Mouse (Mus musculus): Measurements from ENCODE around the gene Pigp.

The Pigp gene

DNA sequence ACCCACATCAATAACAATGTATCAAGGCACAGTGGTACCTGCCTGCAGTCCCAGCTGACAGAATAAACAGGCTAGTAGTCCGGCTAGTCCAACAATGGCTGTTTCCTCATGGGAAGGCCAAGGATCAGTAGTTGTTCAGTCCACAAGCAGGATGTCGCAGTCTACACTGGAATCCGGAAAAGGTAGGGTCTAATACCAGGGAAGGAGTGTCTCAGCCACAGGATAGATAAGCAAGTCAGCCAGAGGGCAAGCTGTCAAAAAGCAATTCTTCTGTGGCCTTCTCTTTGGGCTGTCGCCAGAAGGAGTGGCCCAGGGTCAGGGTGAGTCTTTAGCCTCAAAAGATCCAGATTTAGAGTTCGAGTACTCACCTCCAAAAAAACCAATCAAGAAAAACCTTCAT, 53.9 kb downstream of the Pigp start:
- DNase-seq (ENCODE audit: low read depth), result no peak

DNA sequence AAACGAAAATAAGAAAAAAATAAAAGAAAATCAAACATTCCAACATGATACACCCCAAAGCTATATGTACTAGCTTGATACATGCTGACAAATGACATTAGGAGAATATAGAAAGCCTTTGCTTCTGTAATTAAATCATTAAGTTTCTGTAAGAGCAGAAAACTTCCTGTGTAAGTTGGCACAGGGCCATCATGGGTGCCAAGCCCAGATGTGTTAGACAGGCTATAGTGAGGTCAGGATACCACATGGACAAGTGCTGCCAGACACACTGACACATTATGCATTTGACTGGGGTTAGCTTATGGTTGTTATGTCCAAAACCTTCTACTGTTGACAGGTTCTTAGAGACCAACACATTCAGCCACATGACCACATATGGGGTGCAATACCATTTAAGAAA, 56.4 kb downstream of the Pigp start:
- DNase-seq (ENCODE audit: low read depth), result peak; percentile 53

GRCm38 (mm10) chr16:94314626-94315025, 57.0 kb downstream of the Pigp start:
- DNase-seq (ENCODE audit: low read depth), result no peak

DNA sequence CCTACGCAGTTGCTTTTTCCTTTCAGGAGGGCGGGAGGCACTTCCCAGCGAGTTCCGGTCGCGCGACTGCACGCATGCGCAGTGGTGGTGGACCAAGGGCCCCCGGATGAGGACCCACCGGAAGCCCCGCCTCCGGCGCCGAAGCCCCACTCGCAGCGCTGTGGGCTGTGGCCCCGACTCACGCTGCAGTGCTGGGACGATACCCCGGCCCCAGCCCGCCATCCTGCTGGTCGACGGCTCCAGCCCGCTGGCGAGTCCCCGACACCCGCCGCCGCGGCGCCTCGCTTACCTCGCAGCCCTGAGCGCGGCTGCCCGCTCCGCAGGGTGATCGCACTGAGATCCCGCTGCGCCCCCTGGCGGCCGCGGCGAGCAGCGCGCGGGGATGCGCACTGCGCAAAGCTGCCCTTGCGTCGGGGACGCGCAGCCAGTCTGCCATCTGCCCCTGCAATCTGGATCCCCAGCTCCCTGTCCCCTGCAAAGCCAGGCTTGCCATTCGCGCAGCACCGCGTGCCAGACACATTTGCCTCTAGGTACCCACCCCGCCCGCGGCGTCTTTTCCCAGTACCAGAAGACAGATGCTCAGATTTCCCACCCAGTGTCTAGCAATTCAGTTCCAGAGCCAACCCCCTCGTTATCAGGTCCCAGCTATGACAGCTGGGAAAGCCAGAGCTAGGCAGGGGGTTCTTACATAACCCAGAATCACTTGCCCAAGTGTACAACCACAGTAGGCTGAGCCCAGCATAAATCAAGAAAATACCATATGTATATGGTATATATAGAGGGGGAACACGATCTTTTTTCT, 58.2 kb downstream of the Pigp start, which contains the start of gene Hlcs:
Gene Hlcs (minus strand): TSS at position 343 of the 802 bp plus-strand sequence.
- DNase-seq (ENCODE audit: low read depth), result peak; percentile 97

DNA sequence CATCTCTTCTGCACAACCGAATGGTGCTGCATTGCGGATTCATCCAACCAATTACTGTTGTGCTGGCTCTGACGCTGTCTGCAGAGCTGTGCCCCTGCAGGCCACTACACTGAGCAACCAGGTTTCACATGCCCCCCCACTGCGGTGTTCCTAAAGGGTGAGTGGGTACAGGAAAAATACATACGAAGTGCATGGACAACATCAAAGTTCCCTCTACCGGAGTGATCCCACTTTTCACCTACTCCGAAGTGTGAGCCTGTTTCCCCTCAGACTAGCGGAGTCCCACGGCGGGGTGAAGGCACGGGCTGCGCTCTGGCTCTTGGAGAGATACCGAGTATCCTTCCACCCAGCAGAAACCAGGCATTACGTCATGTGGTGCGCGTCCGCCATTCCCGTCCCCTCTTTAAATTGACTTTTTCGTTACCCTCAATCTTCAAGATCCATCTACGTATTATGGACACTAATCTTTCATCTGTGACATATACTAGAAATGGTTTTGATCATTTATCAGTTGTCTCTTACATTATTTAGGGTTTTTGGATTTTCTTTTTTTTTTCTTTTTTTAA, 58.9 kb downstream of the Pigp start:
- peak; percentile 98 for DNase-seq (ENCODE audit: low read depth)

DNA sequence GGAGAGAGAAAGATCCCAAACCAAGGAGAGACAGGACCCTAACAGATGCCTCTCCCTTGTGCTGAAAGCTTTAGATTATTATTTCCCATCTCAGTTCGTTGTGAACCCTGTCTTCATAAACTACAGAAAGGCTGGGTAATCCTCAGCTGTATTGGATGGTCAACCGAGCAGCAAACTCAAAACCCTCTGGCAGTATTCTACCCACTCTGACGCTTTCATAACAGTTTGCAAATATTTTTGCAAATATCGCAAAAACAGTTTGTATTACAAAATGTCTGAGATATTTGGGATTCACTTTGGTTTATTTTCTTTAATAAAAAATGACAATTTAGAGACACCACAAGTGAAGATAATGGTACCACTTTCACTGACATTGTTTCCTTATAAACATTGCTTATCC, 59.7 kb downstream of the Pigp start:
- DNase-seq (ENCODE audit: low read depth), result no peak

DNA sequence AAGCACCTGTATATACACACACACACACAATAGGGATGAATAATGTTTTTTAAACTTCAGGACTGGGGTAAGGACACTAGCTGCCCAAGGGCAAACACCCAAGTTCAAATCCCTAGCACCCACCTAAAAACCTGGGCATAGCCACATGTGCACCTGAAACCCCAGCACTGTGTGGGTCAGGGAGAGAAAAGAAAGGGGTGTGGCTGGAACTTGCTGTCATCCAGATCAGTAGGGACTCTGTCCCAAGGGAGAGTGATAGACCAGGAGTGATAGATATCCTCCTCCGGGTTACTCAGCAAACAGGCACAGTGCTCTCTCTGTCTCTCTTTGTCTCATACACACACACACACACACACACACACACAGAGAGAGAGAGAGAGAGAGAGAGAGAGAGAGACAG, 60.2 kb downstream of the Pigp start:
- no peak for DNase-seq (ENCODE audit: low read depth)

GRCm38 (mm10) chr16:94309025-94309424, 62.6 kb downstream of the Pigp start:
- no peak for DNase-seq (ENCODE audit: low read depth)
